Mouse (Mus musculus) heart, embryonic 14.5 days (tissue): ENCODE data around the gene 6430548M08Rik. TPM values are rescaled to one million over a fixed set of nuclear protein-coding genes. Genes with fewer than 3 reads are reported as not detected.
A peak's percentile ranks its signal among the peaks of the same experiment; 100 is the strongest.

Experiments
- ATAC-seq: fragments of 200-750 bp; cut with Nextera tagmentation; 2 replicates; pipeline ENCODE4 v1.8.0; 2017; ENCODE audit warnings: low read depth, moderate TSS enrichment; ENCODE audit not compliant: insufficient number of reproducible peaks, insufficient read depth, low FRiP score
- H3K27ac ChIP-seq, 2 experiments: fragments of 200-500 bp in 1 of 2; fragments of 300-500 bp in 1 of 2; sonication (generic) in 1 of 2; replicated peaks in 1 of 2; 2 replicates each; pipeline ENCODE4 v1.5.1; 2012 to 2014; ENCODE audit warnings: low read depth in 2 of 2, low read length in 2 of 2, control low read depth in 1 of 2, mild to moderate bottlenecking in 1 of 2, mixed read lengths in 1 of 2; ENCODE audit not compliant: control insufficient read depth in 1 of 2, insufficient read depth in 1 of 2
- H3K27me3 ChIP-seq: fragments of 300-500 bp; sonication (generic); 2 replicates; pipeline ENCODE4 v1.6.1; 2014; ENCODE audit warnings: mild to moderate bottlenecking, low read length, control low read depth; ENCODE audit not compliant: control insufficient read depth, insufficient read depth
- H3K36me3 ChIP-seq: fragments of 300-500 bp; sonication (generic); 2 replicates; pipeline ENCODE4 v1.6.1; 2014; ENCODE audit warnings: mild to moderate bottlenecking, control low read depth, low read length, mixed read lengths; ENCODE audit not compliant: control insufficient read depth, insufficient read depth
- H3K4me1 ChIP-seq, 2 experiments: fragments of 200-500 bp in 1 of 2; fragments of 300-500 bp in 1 of 2; sonication (generic) in 1 of 2; 2 replicates each; pipeline ENCODE4 v1.6.1; 2012 to 2014; ENCODE audit warnings: low read length in 2 of 2, control low read depth in 1 of 2, mixed read lengths in 1 of 2; ENCODE audit not compliant: control insufficient read depth in 2 of 2, insufficient read depth in 2 of 2
- H3K4me2 ChIP-seq: fragments of 300-500 bp; sonication (generic); 2 replicates; pipeline ENCODE4 v1.6.1; 2014; ENCODE audit warnings: mild to moderate bottlenecking, low read length
- H3K4me3 ChIP-seq, 2 experiments: fragments of 200-500 bp in 1 of 2; fragments of 300-500 bp in 1 of 2; sonication (generic) in 1 of 2; 2 replicates each; pipeline ENCODE4 v1.5.1; 2012 to 2014; ENCODE audit warnings: low read length in 2 of 2, mild to moderate bottlenecking in 2 of 2, control low read depth in 1 of 2, low read depth in 1 of 2, moderate library complexity in 1 of 2; ENCODE audit not compliant: control insufficient read depth in 1 of 2, insufficient read depth in 1 of 2
- H3K9ac ChIP-seq: fragments of 300-500 bp; sonication (generic); 2 replicates; pipeline ENCODE4 v1.6.1; 2014; ENCODE audit warnings: mild to moderate bottlenecking, low read length
- H3K9me3 ChIP-seq: fragments of 300-500 bp; sonication (generic); 2 replicates; pipeline ENCODE4 v1.6.1; 2016; ENCODE audit warnings: low read length, control low read depth; ENCODE audit not compliant: control insufficient read depth
- WGBS: fragments of 180-500 bp; shearing (Covaris S2); extraction: QIAGEN DNeasy Blood & Tissue Kit; methylation state at CpG from one replicate; pipeline ENCODE4 v1.1.7; 2014; 5-methylcytosine and 5-hydroxymethylcytosine counted together
- polyA plus RNA-seq: library from polyadenylated mRNA; unstranded; fragments of >200 nt; fragmentation: Nextera tagmentation; extraction: Ambion mirVana; gene quantifications from 2 replicates; pipeline ENCODE4 v1.2.1, GENCODE M21; 2014

The 6430548M08Rik gene
- polyA plus RNA-seq, 1 experiment from 2014 or later: 9.2 TPM

DNA sequence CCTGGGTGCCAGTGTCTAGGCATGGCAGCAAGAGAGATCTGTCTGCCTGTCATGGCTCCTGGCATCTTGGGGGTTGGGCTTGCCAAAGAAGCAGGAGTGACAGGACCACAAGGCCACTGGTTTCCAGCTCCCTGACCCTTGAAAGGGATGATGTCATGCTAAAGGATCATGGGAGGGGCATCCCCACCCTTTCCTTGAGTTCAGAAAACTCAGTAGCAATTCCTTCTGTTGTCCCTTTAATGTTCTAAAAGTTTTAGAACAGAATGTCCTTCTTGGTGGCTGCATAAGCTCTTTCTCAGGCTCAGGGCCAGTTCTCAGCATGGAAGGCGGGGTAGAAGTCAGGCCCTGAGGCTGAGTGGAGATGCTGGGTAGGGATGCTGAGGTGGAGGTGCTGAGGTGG, 59.2 kb downstream of the 6430548M08Rik start:
- 84% methylated on average over 1 of the region's 1 CpGs for WGBS
- ATAC-seq: no peak
- no peak overlapping the region for H3K4me3 ChIP-seq
- H3K4me1 ChIP-seq: peaks cover 12 to 15% of the 10 kb centered on the region in 2 experiments
- no peak overlapping the region for H3K9ac ChIP-seq
- H3K36me3 ChIP-seq: no peaks in the 10 kb centered on the region
- no peak overlapping the region for H3K27ac ChIP-seq
- no peak overlapping the region for H3K4me2 ChIP-seq
- H3K9me3 ChIP-seq: no peaks in the 10 kb centered on the region
- H3K27me3 ChIP-seq: peaks cover 44% of the 10 kb centered on the region

DNA sequence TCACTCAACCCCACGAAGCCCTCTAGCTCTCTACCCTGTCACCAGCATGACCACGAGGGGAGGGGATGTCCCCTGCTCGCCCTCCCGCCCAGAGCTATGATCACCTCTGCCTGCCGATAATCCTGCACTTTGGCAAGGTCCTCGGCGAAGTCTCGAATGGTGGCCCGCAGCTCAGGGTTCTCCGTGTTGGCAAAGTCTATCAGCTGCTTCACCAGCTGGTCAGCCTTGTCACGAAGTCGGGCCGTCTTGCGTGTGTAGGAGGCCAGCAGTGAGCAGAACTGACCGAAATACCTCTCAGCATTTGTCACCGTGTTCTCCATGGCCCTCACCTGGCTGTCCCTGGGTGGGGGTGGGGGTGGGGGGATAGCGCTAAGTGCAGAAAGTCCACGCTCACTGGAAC, 60.7 kb downstream of the 6430548M08Rik start:
- H3K27ac ChIP-seq: no peak overlapping the region
- no peaks in the 10 kb centered on the region for H3K9me3 ChIP-seq
- H3K4me1 ChIP-seq: peaks cover 12 to 17% of the 10 kb centered on the region in 2 experiments
- H3K36me3 ChIP-seq: no peaks in the 10 kb centered on the region
- H3K9ac ChIP-seq: no peak overlapping the region
- 42% methylated on average over 18 of the region's 18 CpGs for WGBS
- ATAC-seq: no peak
- no peak overlapping the region for H3K4me2 ChIP-seq
- peaks cover 48% of the 10 kb centered on the region for H3K27me3 ChIP-seq
- no peak overlapping the region for H3K4me3 ChIP-seq

DNA sequence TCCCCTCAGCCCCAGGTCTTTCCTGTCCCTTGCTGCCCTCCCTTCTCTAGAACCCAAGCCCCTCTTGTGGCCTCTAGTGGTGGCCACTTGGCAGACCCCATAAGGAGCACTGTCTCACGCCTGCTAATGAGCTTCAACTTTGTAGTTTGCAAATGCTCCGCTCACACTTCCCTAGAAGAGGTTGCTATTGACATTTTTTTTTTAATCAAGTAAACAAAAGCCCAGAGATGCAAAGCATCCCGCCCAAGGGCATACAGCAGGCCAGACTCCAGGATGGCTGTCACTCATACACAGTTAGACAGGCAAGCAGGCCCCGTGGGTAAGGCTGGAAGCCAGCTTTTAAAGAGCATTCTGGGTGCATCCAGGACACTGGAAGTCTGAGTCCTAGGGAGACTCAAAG, 62.7 kb downstream of the 6430548M08Rik start:
- Histone ChIP-seq H3K4me3 (no peak overlapping the region), H3K27me3 (peaks cover 40% of the 10 kb centered on the region), H3K9ac (no peak overlapping the region), H3K27ac (no peak overlapping the region), H3K36me3 (no peaks in the 10 kb centered on the region), H3K9me3 (no peaks in the 10 kb centered on the region), H3K4me2 (no peak overlapping the region), H3K4me1 (peaks cover 12 to 17% of the 10 kb centered on the region in 2 experiments)
- ATAC-seq: no peak
- 48% methylated on average over 4 of the region's 4 CpGs for WGBS

GRCm38 (mm10) chr8:120177318-120178123, 63.6 kb downstream of the 6430548M08Rik start, which contains the start of gene Fam92b:
Gene Fam92b (minus strand): TSS chr8:120177466.
- WGBS: 2% methylated on average over 24 of the region's 26 CpGs
- Histone ChIP-seq H3K36me3 (no peaks in the 10 kb centered on the region), H3K27me3 (peaks cover 40% of the 10 kb centered on the region), H3K4me3 (no peak within 1 kb of the TSS), H3K27ac (no peak within 1 kb of the TSS; a peak in 1 of 4 replicates), H3K4me2 (peak within 1 kb of the TSS; percentile 43), H3K4me1 (peaks cover 12 to 17% of the 10 kb centered on the region in 2 experiments), H3K9me3 (no peaks in the 10 kb centered on the region), H3K9ac (no peak within 1 kb of the TSS; the same call in 1 of the 2 replicates)
- ATAC-seq: peak; percentile 81

DNA sequence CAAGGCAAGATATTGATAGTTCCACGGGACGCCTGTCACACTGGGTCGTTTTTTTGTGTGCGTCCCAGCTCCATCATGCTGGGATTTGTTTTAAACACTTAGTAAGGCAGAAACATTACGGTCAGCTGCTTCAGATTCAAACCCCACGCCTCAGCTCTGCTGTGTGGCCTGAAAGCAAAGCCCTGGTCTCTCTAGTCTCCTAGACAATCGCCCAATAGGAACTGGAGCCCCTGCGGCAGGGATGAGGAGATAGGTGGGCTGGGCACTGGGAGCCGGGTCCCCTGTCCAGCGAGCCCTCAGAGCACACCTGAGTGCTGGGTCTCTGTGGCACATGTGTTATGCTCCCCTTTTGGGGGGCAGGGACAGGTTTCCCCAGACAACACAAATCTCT, 64.2 kb downstream of the 6430548M08Rik start:
- H3K36me3 ChIP-seq: no peaks in the 10 kb centered on the region
- no peak overlapping the region for H3K4me3 ChIP-seq
- H3K9me3 ChIP-seq: no peaks in the 10 kb centered on the region
- ATAC-seq: no peak
- peaks cover 40% of the 10 kb centered on the region for H3K27me3 ChIP-seq
- no peak overlapping the region; the same call in 1 of the 2 replicates for H3K9ac ChIP-seq
- 11% methylated on average over 10 of the region's 10 CpGs for WGBS
- peak overlapping the region; percentile 43; the same call in 1 of the 2 replicates for H3K4me2 ChIP-seq
- H3K27ac ChIP-seq: no peak overlapping the region; a peak in 1 of 4 replicates
- H3K4me1 ChIP-seq: peaks cover 12 to 17% of the 10 kb centered on the region in 2 experiments

- Histone ChIP-seq H3K4me2 (peak overlapping the region; percentile 55), H3K27ac (no peak overlapping the region), H3K36me3 (no peaks in the 10 kb centered on the region), H3K9ac (0 out of 2 replicates have a peak overlapping the region, but pooled peaks have one; percentile 34), H3K4me1 (peaks cover 14 to 17% of the 10 kb centered on the region in 2 experiments), H3K9me3 (no peaks in the 10 kb centered on the region), H3K27me3 (peaks cover 39% of the 10 kb centered on the region), H3K4me3 (peak overlapping the region; percentile 11 to 33; a peak in 3 of 4 replicates)
- WGBS: 0% methylated on average over 10 of the region's 10 CpGs
- 0 out of 2 replicates have a peak, but pooled peaks have one; percentile 26 for ATAC-seq
Observed at GRCm38 (mm10) chr8:120179027-120179431, 65.1 kb downstream of the 6430548M08Rik start.

- WGBS: 65% methylated on average over 7 of the region's 7 CpGs
- H3K36me3 ChIP-seq: no peaks in the 10 kb centered on the region
Observed at GRCm38 (mm10) chr8:120180445-120180970, 66.6 kb downstream of the 6430548M08Rik start.

More at GRCm38 (mm10) chr8:120180445-120180970, 66.6 kb downstream of the 6430548M08Rik start:
- Histone ChIP-seq H3K9ac (no peak overlapping the region), H3K9me3 (no peaks in the 10 kb centered on the region), H3K4me2 (no peak overlapping the region), H3K4me1 (peaks cover 26 to 31% of the 10 kb centered on the region in 2 experiments), H3K4me3 (no peak overlapping the region), H3K27ac (no peak overlapping the region), H3K27me3 (peaks cover 26% of the 10 kb centered on the region)
- no peak for ATAC-seq
